Mouse (Mus musculus) testis, adult 2 months (tissue): ENCODE results near the gene Dclre1b.

Source experiments
- CTCF ChIP-seq: fragments of 200-500 bp; IDR thresholded peaks from 2 replicates; pipeline ENCODE4 v1.5.1; 2012; ENCODE audit warnings: low read depth, mild to moderate bottlenecking, inconsistent platforms, low read length, moderate library complexity; ENCODE audit not compliant: control insufficient read depth, insufficient read depth, insufficient replicate concordance
- POLR2A ChIP-seq: fragments of 200-500 bp; IDR thresholded peaks from 2 replicates; pipeline ENCODE4 v1.6.1; 2012; ENCODE audit warnings: low read depth, mild to moderate bottlenecking, inconsistent platforms, low read length, moderate library complexity; ENCODE audit not compliant: control insufficient read depth

DNA sequence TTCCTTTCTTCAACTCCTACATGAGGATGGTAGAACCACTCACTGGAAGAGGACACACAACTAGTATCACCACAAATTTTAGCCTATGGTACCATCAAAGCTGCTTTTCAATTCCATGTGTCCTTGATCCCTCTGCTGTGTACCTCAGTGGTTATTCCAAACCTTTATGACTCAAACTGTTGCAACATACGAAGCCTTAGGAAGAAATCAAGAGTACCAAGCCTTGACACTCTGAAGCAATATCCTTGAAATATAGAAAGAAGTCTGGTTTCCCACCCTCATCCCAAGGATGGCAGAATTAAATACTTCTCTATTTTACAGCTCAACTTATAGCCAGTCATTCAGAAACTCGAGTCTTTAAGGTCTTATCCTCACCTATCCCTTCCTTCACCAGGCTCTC, 12.9 kb downstream of the Dclre1b start:
- TF ChIP-seq POLR2A, result no peak
- no peak for TF ChIP-seq CTCF
